Mouse (Mus musculus): ENCODE measurements around the gene Chchd6.

Gene Chchd6

DNA sequence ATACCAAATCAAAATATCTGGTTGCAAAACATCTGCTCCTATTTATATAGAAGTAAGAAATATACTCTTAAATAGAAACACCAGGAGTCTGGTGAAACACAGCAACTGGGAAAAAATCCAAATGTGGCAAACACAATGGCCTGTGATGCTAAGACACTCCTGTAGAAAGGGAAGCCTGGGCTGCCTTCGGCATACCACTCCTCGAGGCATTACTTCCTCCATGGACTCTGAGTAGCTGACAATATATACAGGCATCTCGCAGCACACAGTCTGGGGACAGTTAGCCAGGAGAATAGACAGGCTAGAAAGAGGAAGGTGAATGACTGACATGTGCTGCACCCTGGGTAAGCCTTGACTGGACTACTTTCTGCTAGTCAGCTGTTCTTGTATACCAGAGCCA lies 146.7 kb downstream of the Chchd6 start:
- no peak for DNase-seq (ENCODE audit: low spot score)

DNA sequence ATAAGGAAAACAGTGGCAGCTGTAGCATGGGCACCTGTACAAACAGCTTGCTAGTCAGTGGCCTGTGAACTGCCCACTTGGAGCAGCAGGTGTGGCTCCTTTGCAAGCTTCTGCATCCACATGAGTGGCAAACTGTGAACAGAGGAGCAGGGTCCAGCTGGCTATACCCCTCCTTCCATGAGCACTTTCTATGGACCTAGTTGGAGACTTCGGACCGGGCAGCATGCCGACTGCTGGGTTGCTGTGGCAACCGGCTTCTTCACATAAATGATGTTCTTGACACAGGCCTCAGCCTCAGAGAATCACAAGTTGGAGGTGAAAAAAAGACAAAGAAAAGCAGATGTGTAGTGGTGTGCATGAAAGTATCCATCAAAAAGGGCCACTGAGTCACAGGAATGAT lies 154.8 kb downstream of the Chchd6 start:
- no peak for DNase-seq (ENCODE audit: low spot score)

DNA sequence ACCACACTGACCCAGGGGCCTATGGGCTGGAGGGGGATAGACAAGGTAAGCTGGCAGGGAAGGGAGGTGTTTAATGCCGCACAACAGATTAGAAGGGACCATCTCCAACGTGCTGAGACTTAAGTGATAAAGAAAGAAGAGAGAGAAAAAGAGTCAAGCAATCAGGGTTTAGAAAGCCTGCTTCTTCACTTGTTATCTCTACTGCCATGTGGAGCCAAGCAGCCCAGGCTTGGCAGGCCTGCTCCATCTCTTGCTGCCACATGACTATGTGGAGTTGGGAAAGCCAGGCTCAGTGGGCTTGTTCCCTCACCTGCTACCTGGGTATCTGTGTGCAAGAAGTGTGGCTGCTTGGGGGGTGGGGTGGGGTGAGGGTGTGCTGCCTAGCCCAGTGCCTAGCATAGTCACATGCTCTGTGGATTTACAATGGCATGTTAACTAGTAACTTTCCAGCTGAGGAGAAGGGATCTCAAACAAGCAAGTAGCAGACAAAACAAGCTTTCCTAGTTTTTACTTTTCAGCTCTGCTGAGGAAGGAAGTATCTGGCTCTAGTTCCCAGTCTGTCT lies 163.5 kb downstream of the Chchd6 start:
- no peak for DNase-seq (ENCODE audit: low spot score)

DNA sequence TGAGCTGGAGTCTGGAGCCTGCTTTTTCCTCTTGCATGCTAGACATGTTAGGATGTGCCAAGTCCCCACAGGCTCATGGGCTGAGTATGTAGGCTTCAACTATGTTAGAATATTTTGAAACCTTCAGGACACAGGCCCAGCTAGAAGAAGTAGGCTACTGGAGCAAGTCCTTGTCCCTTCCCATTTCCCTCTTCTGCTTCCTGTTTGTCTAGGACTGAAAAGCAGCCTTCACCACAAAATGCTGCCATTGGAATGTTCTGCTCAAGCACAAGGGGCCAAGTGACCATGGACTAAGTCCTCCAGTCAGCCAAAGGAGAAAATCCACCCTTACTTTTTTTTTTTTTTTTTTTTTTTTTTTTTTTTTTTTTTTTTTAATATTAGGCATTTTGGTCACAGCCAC lies 164.7 kb downstream of the Chchd6 start:
- DNase-seq (ENCODE audit: low spot score): no peak

DNA sequence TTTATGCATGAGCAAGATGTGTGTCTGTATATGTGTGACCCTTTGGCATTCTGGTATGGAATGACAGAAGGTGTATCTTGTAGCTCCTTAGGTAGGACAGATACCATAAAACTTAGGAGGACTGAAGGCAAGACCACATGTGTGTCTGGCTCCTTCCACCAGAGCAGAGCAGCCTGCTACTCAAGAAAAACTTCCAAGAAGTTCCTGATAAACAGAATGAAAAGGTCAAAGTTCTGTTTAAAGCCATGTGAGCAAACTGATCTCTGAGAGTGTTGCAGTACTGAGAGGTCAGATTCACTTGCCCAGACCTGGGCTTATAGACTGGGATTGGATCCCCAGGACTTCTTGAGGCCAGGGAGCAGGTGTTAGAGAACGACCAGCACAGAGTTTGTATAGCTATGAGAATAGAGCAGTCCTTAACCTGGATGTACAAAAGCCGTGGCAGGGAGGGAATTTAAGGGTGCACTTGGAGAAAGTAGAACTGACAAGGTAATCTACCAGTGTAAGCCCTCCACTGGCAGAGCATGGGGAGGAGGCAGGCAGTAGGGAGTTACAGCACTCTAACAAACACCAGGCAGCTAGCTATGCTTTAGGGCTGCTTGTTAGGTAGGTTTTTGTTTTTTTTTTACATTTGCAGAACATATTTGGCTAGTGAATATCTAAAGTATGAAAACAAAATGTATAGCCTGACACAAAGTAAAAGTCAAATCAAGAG lies 166.6 kb downstream of the Chchd6 start:
- no peak for DNase-seq (ENCODE audit: low spot score)

DNA sequence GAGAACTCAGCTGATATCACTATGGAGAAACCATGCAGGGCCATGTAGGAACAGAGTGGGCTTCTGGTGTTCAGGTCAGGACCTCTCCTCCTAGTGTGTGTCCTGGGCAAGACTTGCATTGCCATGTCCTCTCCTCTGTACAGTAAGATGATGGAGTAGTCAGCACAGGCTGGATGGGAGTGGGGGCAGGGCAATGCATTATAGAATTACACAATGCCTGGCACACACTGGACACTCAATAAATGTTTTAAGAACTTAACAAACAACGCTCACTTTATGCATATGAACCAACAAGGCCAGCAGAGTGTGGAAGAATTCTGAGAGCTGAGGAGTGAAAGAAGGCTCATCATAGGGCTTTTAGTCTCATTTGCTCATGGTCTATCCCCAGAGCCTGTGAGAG lies 171.0 kb downstream of the Chchd6 start:
- DNase-seq (ENCODE audit: low spot score): no peak

DNA sequence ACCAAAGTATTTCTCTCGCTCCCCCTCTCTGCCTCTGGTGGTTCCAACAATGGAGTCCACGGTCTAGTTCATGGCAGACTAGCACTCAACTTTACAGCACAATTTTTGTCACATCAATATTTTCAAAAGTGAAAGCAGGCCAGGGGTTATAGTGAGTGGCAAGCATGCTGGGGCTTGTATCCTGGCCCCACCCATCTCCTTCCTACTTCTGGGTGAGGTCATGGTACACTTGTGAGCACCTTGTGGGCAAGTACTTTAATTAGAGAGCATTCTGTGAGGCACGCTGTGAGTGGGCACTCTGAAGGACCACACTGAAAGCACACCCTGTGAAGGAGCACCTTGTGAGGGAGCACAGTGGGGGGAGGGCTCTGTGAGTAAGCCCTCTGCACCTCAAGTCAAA lies 172.8 kb downstream of the Chchd6 start:
- no peak for DNase-seq (ENCODE audit: low spot score)

DNA sequence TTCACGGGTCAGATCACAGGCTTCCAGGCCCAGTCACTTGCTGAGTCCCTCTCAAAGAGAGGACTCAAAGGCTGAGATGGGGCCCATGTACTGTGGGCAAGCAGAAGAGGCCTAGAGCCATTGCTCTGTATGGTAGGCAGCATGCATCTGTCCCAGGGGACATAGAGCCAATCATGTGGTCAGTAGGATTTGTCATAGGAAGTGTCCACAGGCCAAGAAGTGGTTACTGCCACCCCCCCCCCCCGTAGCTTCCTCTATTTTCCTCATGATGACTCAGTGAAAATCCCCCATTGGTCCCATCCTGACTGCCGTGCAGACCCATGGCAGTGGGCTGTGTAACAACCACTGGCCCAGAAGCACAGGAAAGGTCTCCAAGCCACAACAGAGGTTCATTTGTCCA lies 173.5 kb downstream of the Chchd6 start:
- DNase-seq (ENCODE audit: low spot score): no peak

DNA sequence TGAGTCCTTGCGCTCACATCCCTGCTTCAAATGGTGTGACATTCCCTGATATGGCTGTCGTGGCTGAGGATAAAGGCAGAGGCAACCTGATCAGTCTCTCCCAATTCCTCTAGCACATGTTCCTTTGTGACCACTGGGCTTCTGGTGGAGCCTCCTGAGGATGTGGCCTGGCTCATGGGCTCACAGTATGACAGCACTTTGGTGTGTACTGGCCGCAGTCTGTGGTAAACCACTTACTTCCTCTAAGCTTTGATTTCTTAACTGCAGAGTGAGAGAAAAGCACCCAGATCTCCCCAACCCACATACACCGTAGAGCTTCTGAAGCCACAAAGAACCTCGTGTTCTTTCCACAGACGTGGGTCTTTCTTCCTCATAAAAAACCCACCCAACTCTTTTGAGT lies 173.9 kb downstream of the Chchd6 start:
- no peak for DNase-seq (ENCODE audit: low spot score)

DNA sequence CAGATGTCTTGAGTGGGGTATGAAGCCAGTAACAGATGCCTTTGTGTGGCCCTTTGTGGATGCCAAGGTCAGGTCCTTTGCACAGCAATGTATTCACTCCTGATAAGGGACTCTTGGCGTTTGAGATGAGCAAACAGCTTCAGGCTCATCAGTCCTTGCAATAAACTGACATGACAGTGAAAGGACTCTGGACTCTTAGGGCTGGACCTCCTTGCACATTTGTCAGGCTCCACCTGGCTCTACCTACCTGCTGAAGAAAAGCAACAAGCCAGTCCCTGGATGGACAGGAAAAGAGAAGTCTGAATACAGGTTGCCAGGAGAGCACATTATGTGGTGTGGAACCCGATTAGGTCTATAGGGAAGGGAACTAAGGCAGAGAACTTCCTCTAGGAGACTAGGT lies 174.7 kb downstream of the Chchd6 start:
- DNase-seq (ENCODE audit: low spot score): no peak

DNA sequence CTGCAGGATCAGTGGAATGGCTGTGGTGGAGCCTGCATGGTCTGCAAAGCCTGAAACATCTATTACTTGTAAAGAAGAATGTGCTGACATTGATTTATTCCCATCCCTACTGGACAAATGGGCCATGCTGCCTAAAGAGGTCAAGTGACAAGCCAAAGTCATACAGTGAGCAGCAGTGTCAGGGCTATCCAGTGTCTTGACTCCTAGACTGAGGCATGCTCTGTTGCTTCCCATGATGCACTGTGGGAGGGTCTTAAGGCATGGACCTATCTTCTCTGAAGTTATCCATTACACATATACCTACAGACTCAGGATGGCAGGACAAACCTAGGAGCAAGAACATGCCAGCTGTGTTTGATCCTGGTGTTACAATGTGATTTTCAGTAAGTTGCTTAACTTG lies 175.3 kb downstream of the Chchd6 start:
- DNase-seq (ENCODE audit: low spot score): no peak

DNA sequence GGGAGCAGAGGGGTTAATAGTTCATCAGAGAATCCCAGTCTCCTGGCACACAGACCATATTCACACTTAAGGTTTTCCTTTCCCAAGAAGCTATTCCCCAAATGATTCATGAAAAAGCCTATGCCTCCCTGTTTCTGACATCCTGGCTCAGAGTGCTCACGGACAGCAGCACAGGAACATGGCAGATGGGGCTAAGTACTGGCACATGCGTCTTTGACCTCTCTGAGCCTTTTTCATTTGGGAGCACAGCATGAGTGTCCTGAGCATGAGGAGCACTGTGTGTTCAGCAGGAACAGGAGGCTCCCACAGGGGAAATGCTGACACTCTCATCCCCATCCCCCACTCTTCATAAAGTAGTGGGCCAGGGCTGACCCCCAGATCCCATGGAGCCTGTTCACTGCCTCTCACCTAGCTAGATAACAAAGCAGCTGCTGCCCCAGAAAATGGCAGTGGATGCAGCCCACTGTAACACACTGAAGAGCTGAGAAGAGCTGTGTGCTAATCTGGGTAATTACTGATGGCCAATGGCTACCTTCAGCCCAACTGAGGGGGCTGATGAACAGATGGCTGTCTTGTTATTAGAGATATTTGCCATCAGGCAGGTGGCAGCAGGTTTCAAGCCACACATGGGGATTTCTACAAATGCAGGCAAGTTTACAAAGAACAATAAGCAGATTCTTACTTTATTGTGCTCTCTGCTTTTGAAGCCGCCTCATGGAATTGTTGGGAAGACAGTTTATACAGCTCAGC lies 176.2 kb downstream of the Chchd6 start:
- DNase-seq (ENCODE audit: low spot score): no peak

DNA sequence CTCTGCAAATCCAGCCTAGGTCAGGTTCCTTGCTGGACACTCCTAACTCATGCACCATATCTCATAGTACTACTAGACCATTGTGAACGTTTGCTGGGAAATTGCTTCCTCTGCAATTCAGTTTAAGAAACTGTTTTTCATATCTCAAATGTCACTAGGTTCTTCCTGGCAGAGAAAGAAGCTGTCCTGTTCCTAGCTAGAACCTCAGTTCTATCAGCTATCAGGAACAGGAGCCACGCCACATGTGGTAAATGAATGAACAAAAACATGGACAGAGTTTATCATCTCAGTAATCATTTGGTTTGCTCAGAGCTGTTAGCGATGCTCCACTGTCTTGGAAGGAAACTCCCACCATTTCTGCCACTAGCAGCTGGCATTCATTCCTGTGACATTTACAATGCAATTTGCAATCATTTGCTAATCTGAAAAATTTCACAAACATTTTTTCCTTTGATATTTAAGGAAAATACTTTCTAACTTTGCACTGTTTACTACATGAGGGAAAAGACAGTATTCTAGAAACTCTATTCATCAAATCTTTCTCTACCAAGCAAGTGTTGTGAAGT lies 179.3 kb downstream of the Chchd6 start:
- no peak for DNase-seq (ENCODE audit: low spot score)

DNA sequence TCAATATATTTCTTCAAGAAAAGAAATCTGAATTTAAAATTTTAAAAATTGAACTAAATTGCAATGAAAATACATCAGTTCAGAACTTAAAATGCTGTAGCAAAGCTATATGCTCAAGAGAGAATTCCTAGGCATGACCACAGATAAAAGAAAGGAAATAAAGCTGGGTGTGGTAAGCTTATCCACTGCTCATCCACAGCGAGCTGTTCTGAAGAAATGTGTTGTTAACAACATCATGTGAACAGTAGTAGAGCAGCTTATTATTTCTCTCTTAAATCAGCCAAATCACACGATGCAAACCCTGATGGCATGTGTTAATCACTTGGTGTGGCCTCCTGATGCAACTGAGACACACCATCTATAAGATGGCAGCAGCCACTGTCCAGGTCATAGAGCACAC lies 180.4 kb downstream of the Chchd6 start:
- no peak for DNase-seq (ENCODE audit: low spot score)

DNA sequence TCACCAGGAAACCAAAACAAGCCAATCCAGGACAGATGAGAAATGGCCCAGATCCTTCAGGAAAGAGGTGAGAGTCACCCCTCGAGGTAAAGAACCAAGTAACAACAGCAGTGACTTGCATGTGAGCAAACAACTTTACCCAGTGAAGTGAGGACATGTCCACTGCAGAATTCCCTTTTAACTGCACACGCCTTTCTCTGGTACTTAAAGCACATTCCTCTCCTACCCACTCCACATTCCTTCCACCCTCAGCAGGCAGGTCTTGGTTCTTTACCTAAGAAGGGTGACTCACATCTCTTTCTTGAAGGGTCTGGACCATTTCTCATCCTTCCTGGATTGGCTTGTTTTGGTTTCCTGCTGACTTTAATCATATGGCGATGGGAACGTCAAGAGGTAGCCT lies 181.3 kb downstream of the Chchd6 start:
- DNase-seq (ENCODE audit: low spot score): no peak

DNA sequence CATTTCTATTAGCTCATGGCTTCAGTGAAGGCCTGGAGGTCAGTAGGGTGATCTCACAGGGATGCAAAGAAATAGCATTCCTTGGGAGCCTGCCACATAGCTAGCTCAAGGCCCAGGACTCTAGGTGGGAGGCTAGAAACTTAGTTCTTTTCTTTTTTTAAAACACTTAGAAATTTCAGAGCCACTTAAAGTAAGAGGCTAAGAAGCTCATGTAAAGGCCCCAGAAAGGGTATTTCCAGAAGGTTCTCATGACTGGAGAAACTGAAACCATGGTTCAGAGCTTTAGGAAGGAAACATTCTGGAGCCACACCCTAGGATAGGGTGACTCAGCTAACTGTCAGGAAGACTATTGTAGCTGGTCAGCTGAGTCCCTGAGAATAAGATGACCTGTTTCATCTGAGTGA lies 182.0 kb downstream of the Chchd6 start:
- no peak for DNase-seq (ENCODE audit: low spot score)

DNA sequence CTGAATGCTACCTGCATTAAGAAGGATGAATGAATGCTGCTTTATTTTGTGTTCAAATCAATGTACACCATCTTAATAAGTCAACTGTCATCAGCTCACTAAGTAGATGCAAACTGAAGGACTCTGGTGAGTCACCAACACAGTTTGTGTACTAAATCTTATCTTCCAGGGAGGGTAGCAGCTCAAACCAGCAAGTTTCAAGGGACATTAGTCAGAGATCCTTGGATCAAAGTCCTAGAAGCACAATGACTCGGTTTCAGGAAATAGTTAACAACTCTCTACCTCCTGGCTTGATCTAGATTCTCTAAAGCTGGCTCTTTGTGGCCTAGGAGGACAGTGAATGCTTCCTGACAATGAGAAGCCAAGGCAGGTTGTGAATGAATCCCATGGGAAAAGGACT lies 182.9 kb downstream of the Chchd6 start:
- DNase-seq (ENCODE audit: low spot score): no peak

DNA sequence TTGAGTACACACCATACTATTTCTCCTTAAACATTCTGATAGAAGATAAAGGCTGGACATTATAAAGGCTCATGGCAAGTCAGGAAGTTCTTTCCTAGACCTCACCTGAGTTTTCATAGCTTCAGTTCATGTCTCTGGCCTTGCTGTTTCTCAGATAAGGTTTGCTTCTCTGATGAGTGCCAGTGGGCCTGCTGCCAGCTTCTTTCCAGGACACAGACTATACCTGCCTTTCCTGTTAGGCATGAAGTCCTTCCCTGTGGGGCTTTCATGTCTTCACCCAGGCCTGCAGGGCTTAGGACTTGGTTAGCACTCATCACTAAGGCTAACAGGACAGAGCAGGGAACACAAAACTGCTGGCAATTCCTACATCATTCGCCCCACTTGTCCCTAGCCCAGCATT lies 186.4 kb downstream of the Chchd6 start:
- DNase-seq (ENCODE audit: low spot score): no peak

DNA sequence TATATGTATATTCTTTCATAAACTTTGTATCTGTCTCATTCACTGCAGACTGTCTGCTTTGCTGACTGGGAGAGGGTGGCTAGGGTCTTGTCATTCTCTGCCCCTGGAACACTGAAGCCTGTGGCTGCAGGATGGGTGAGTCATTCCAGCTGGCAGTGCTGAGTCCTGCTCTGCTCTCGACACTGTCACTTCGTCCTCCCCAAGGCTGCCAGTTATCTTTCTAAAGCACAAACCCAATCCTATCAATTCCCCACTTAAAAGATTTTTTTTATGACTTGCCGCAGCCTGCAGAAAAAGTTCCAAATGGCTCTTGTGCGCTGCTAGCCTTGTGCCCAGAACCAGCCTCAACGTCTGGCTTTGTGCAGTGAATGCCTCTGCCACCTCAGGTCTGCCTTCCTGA lies 187.2 kb downstream of the Chchd6 start:
- DNase-seq (ENCODE audit: low spot score): no peak

DNA sequence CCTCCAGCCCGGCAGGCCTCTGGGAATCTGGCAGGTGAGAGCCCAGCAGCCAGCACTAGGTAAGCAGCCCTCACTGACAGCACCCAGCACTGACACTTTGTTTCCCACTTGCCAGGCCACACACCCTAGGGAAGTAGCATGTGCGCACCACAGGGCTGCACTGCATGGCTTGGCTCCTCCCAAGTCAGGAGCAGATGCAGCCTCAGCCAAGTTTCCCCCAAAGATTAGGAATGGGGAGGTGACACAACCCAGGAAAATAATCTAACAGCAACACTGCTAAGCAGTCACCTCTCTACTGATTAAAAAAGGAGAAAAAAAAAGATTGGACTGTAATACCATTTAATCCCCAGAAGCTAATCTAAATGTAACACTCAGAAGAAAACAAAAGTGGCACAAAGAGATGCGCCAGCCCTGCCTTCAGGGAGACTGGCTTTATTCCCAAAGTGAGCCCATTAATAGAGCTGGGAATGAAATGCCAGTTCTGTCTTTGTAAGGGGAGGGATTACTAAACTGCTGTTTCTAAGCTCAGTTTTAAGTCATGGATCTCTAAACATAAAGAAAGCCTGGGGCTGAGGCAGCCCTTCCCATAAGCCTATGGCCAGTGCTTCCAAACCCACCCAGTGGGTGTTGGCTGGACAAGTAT lies 188.1 kb downstream of the Chchd6 start:
- no peak for DNase-seq (ENCODE audit: low spot score)

DNA sequence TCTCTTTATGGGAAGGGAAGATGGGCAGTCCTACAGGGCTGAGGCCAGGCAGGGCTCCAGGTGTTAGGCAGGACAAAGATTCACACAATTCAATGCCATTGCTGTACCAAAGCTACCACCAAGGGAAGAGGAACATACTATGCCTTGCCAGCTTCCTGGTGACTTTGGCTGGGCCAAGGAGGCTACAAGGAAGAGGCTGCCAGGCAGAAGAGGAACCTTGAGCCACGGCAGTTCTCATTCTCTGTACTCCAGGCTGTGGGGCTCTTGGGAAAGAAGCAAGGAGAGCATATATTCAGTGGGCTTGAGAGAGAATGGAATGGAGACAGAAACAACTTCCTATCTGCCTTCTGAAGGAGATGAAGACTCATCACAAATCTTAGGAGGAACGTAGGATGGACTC lies 190.5 kb downstream of the Chchd6 start:
- DNase-seq (ENCODE audit: low spot score): no peak

DNA sequence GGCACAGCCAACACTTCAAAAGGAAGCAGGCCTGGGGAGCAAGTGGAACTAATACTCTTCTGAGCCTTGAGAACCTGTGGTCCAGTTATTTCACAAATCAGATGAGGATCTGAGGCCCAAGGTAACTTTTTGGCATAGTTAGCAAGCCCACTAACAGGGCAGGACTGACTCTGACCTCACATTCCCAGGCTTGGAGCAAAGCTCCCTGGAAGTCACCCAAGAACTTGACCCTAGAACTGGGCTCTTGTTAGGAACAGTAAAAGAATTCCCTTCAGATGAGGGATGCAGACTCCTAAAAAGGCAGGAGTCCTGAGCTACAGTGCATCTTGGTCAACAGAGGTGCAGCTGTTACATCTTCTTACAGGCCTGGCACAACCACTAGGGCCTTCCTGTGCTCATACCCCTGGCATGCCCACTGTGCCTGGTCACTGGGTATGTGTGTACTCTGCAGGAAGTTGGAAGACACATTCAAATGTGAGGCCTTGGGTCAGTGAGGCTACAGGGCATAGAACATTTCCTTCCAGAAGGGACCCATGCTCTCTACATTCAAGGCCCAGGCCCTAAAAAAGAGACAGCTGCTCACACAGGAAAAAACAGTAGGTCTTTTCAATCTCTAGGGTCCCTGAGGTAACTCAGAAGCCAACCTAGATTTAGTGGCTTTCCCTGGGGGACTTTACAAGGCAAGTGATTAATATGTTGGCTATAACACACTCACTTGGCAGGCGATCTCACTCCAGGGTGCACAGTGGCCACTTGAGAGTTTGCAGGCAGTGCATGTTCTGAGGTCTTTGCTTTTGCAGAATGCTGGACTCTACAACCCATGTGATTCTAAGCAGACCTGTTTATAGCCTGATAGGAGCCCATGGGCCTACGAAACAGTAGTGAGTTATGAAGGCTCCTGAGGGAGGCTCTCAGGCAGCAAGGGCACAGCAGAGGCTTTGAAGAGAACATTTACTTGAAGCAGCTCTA lies 191.9 kb downstream of the Chchd6 start:
- DNase-seq (ENCODE audit: low spot score): no peak
